Mouse (Mus musculus): ENCODE data around the gene Bet1l.

GRCm38 (mm10) chr7:140856785-140857549 is 410 bp downstream of the Bet1l start, which contains the start of gene Ric8a:
- TF ChIP-seq EP300 (IDR thresholded peaks at IDR 0.05; ENCODE audit: low read depth): no peak
- no peak for TF ChIP-seq CTCF (IDR thresholded peaks at IDR 0.05; ENCODE audit: low read depth)

Data from heart, postnatal 0 days (tissue).